Mouse (Mus musculus): ENCODE data around the gene Zdhhc4. TPM values are rescaled to one million over a fixed set of nuclear protein-coding genes. Genes with fewer than 3 reads are reported as not detected.

The Zdhhc4 gene
- polyA plus RNA-seq, 2 experiments: 67.2 to 85.2 TPM

DNA sequence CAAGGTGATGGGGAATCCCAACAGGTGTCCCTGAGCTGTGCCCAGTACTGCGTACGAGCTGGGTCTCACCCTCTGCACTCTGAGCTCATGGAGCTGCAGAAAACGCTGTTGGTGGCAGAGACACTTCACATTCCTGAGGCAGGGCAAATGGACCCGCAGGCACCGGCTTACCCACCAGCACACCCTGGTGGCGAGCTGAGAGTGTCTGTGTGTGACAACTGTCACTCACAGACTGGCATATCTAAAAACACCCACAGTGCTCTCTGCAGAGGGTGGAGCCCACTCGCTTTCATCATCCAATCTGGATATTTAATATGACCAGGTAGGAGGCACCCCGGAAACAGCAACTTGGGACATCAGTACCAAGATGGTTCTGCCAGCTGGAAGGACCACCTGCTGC, 27.8 kb downstream of the Zdhhc4 start:
- Histone ChIP-seq H3K27me3 (ENCODE audit: control insufficient read depth, insufficient read depth, low read length) (no peaks in the 10 kb centered on the region), H3K4me2 (replicated peaks; ENCODE audit: low read depth, low read length, severe bottlenecking) (no peak overlapping the region), H3K4me3 (replicated peaks; ENCODE audit: low read length) (no peak overlapping the region), H3K9me3 (ENCODE audit: control insufficient read depth, low read length) (no peaks in the 10 kb centered on the region), H3K4me1 (ENCODE audit: control insufficient read depth, insufficient read depth, low read length) (no peaks in the 10 kb centered on the region), H3K27ac (replicated peaks; ENCODE audit: low read depth, low read length) (no peak overlapping the region), H3K9ac (ENCODE audit: low read depth, low read length, severe bottlenecking) (no peak overlapping the region), H3K36me3 (ENCODE audit: control insufficient read depth, insufficient read depth, low read length) (peaks cover 60% of the 10 kb centered on the region)
- 75% methylated on average over 8 of the region's 8 CpGs for WGBS
- no peak for DNase-seq (ENCODE audit: low spot score)
- no peak for TF ChIP-seq POLR2A (IDR thresholded peaks at IDR 0.05; ENCODE audit: borderline replicate concordance, extremely low read depth, insufficient read depth, insufficient read length)
- no peak for ATAC-seq (ENCODE audit: low FRiP score, low read depth)

DNA sequence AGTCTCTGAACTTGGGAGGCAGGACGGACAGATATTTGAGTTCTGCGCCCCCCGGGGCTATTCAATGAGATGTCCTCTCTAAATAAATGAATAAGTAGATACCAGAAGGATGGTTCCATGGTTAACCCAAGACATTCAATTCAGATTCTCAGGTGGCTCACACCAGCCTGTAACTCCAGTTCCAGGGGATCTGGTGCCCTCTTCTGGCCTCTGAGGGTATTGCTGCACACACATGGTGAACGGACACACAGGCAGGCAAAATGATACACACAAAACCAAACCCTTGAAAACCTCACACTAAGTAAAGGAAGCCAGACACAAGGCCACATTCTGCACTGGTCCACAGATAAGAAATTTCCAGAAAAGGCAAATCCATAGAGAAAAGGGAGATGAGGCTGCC, 29.4 kb downstream of the Zdhhc4 start:
- Histone ChIP-seq H3K27me3 (ENCODE audit: control insufficient read depth, insufficient read depth, low read length) (no peaks in the 10 kb centered on the region), H3K9ac (ENCODE audit: low read depth, low read length, severe bottlenecking) (no peak overlapping the region), H3K27ac (replicated peaks; ENCODE audit: low read depth, low read length) (no peak overlapping the region), H3K36me3 (ENCODE audit: control insufficient read depth, insufficient read depth, low read length) (peaks cover 48% of the 10 kb centered on the region), H3K4me3 (replicated peaks; ENCODE audit: low read length) (no peak overlapping the region), H3K9me3 (ENCODE audit: control insufficient read depth, low read length) (no peaks in the 10 kb centered on the region), H3K4me2 (replicated peaks; ENCODE audit: low read depth, low read length, severe bottlenecking) (no peak overlapping the region), H3K4me1 (ENCODE audit: control insufficient read depth, insufficient read depth, low read length) (no peaks in the 10 kb centered on the region)
- DNase-seq (ENCODE audit: low spot score) (no peak), ATAC-seq (ENCODE audit: low FRiP score, low read depth) (no peak)
- 91% methylated on average over 4 of the region's 4 CpGs for WGBS
- no peak for TF ChIP-seq POLR2A (IDR thresholded peaks at IDR 0.05; ENCODE audit: borderline replicate concordance, extremely low read depth, insufficient read depth, insufficient read length)

DNA sequence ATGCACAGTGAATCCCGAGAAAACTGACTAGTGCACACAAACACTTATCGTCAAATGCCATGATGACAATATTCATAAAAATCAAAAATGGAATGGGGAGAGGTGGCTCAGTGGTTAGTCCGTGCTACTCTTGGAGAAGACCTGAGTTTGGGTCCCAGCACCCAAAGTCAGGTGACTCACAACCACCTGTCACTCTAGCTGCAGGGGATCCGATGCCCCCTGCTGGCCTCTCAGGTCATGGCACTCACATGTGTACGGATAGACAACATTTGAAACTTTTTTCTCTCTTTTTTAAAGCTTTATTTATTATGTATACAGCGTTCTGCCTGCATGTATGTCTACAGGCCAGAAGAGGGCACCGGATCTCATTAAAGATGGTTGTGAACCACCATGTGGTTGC, 30.7 kb downstream of the Zdhhc4 start:
- TF ChIP-seq POLR2A (IDR thresholded peaks at IDR 0.05; ENCODE audit: borderline replicate concordance, extremely low read depth, insufficient read depth, insufficient read length): no peak
- ATAC-seq (ENCODE audit: low FRiP score, low read depth) (no peak), DNase-seq (ENCODE audit: low spot score) (no peak)
- Histone ChIP-seq H3K4me2 (replicated peaks; ENCODE audit: low read depth, low read length, severe bottlenecking) (no peak overlapping the region), H3K36me3 (ENCODE audit: control insufficient read depth, insufficient read depth, low read length) (peaks cover 40% of the 10 kb centered on the region), H3K27me3 (ENCODE audit: control insufficient read depth, insufficient read depth, low read length) (peaks cover 12% of the 10 kb centered on the region), H3K4me3 (replicated peaks; ENCODE audit: low read length) (no peak overlapping the region), H3K9me3 (ENCODE audit: control insufficient read depth, low read length) (no peaks in the 10 kb centered on the region), H3K27ac (replicated peaks; ENCODE audit: low read depth, low read length) (no peak overlapping the region), H3K9ac (ENCODE audit: low read depth, low read length, severe bottlenecking) (no peak overlapping the region), H3K4me1 (ENCODE audit: control insufficient read depth, insufficient read depth, low read length) (0 out of 2 replicates have a peak, but pooled peaks cover 5% of the 10 kb centered on the region)
- WGBS: 89% methylated on average over 7 of the region's 7 CpGs

DNA sequence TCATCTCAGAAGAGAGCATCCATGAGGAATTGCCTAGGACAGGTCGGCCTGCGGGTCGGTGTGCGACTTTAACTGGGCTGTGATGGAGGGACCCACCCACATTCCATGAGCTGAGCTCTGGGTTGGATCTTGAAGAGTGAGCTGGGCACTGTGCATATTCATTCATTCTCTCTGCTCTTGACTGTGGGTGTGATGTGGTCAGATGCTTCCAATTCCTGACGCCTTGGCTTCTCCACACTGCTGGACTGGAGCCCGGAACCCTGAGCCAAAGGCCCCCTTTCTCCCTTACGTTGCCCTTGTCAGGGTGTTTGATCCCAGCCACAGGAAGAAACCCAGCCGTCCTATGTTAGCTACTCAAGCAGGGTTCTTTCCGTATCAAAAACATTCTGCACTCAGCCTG, 31.1 kb downstream of the Zdhhc4 start:
- Histone ChIP-seq H3K27ac (replicated peaks; ENCODE audit: low read depth, low read length) (no peak overlapping the region), H3K36me3 (ENCODE audit: control insufficient read depth, insufficient read depth, low read length) (peaks cover 36% of the 10 kb centered on the region), H3K4me2 (replicated peaks; ENCODE audit: low read depth, low read length, severe bottlenecking) (no peak overlapping the region), H3K4me3 (replicated peaks; ENCODE audit: low read length) (no peak overlapping the region), H3K9me3 (ENCODE audit: control insufficient read depth, low read length) (no peaks in the 10 kb centered on the region), H3K4me1 (ENCODE audit: control insufficient read depth, insufficient read depth, low read length) (0 out of 2 replicates have a peak, but pooled peaks cover 5% of the 10 kb centered on the region), H3K9ac (ENCODE audit: low read depth, low read length, severe bottlenecking) (no peak overlapping the region), H3K27me3 (ENCODE audit: control insufficient read depth, insufficient read depth, low read length) (peaks cover 16% of the 10 kb centered on the region)
- ATAC-seq (ENCODE audit: low FRiP score, low read depth) (no peak), DNase-seq (ENCODE audit: low spot score) (no peak)
- no peak for TF ChIP-seq POLR2A (IDR thresholded peaks at IDR 0.05; ENCODE audit: borderline replicate concordance, extremely low read depth, insufficient read depth, insufficient read length)
- 89% methylated on average over 9 of the region's 9 CpGs for WGBS

DNA sequence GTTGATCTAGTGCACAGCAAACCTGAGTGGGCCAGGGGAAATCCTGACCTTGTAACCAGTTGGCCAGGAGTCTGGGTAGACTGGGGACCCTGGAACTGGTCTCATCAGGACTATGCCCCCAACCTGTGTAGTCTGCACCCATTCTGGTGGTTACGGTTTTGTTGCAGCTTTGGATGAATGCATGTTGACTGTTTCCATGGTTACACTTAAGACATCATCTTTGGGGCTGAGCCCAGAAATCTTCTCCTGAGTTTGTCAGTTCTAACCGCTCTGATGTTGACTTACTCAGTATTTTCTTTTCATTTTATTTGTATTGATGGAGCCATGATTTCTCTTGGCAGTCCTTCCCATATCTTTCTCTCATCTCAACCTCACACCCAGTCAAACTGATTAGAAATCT, 33.7 kb downstream of the Zdhhc4 start:
- Histone ChIP-seq H3K36me3 (ENCODE audit: control insufficient read depth, insufficient read depth, low read length) (peaks cover 11% of the 10 kb centered on the region), H3K4me3 (replicated peaks; ENCODE audit: low read length) (no peak overlapping the region), H3K27me3 (ENCODE audit: control insufficient read depth, insufficient read depth, low read length) (peaks cover 39% of the 10 kb centered on the region), H3K9ac (ENCODE audit: low read depth, low read length, severe bottlenecking) (no peak overlapping the region), H3K9me3 (ENCODE audit: control insufficient read depth, low read length) (no peaks in the 10 kb centered on the region), H3K4me1 (ENCODE audit: control insufficient read depth, insufficient read depth, low read length) (0 out of 2 replicates have a peak, but pooled peaks cover 5% of the 10 kb centered on the region), H3K27ac (replicated peaks; ENCODE audit: low read depth, low read length) (no peak overlapping the region), H3K4me2 (replicated peaks; ENCODE audit: low read depth, low read length, severe bottlenecking) (no peak overlapping the region)
- ATAC-seq (ENCODE audit: low FRiP score, low read depth) (no peak), DNase-seq (ENCODE audit: low spot score) (no peak)
- 81% methylated on average over 2 of the region's 2 CpGs for WGBS
- TF ChIP-seq POLR2A (IDR thresholded peaks at IDR 0.05; ENCODE audit: borderline replicate concordance, extremely low read depth, insufficient read depth, insufficient read length): no peak

DNA sequence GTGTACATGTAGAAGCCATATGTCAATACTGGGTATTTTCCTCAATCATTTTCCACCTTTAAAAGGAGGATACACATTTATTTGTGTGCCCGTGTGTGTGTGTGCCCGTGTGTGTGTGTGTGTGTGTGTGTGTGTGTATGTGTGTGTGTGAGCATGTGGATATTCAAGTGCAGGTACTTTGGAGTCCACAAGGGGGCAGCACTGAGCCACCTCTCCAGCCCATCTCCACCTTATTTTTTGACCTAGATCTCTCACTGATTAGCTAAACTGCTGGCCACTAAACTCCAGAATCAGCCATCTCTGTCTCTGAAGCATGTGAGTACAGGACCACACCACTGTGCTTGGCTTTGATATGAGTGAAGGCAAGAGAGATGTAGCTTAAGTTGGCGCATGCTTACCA, 34.2 kb downstream of the Zdhhc4 start:
- no peak overlapping the region for H3K9ac ChIP-seq (ENCODE audit: low read depth, low read length, severe bottlenecking)
- H3K4me1 ChIP-seq (ENCODE audit: control insufficient read depth, insufficient read depth, low read length): 0 out of 2 replicates have a peak, but pooled peaks cover 5% of the 10 kb centered on the region
- H3K9me3 ChIP-seq (ENCODE audit: control insufficient read depth, low read length): no peaks in the 10 kb centered on the region
- peaks cover 7% of the 10 kb centered on the region for H3K36me3 ChIP-seq (ENCODE audit: control insufficient read depth, insufficient read depth, low read length)
- no peak overlapping the region for H3K4me3 ChIP-seq (replicated peaks; ENCODE audit: low read length)
- no peak for DNase-seq (ENCODE audit: low spot score)
- H3K4me2 ChIP-seq (replicated peaks; ENCODE audit: low read depth, low read length, severe bottlenecking): no peak overlapping the region
- H3K27ac ChIP-seq (replicated peaks; ENCODE audit: low read depth, low read length): no peak overlapping the region
- ATAC-seq (ENCODE audit: low FRiP score, low read depth): no peak
- peaks cover 41% of the 10 kb centered on the region for H3K27me3 ChIP-seq (ENCODE audit: control insufficient read depth, insufficient read depth, low read length)
- WGBS: 83% methylated on average over 3 of the region's 3 CpGs
- TF ChIP-seq POLR2A (IDR thresholded peaks at IDR 0.05; ENCODE audit: borderline replicate concordance, extremely low read depth, insufficient read depth, insufficient read length): no peak

Measured in limb, embryonic 14.5 days (tissue).